Mouse (Mus musculus) neural tube, embryonic 14.5 days (tissue): Measurements from ENCODE around the gene Tnrc6b. TPM values are rescaled to one million over a fixed set of nuclear protein-coding genes. Genes with fewer than 3 reads are reported as not detected.
A peak's percentile ranks its signal among the peaks of the same experiment; 100 is the strongest.

Experiments
- ATAC-seq: fragments of 200-750 bp; cut with Nextera tagmentation; 2 replicates; pipeline ENCODE4 v1.8.0; 2017; ENCODE audit warnings: low read depth, mild to moderate bottlenecking, moderate TSS enrichment, moderate library complexity
- H3K27ac ChIP-seq: fragments of 300-500 bp; sonication (generic); 2 replicates; pipeline ENCODE4 v1.5.1; 2014; ENCODE audit warnings: low read depth, mild to moderate bottlenecking, control low read depth, low read length, moderate library complexity, mixed read lengths
- H3K27me3 ChIP-seq: fragments of 300-500 bp; sonication (generic); 2 replicates; pipeline ENCODE4 v1.6.1; 2014; ENCODE audit warnings: low read length; ENCODE audit not compliant: control insufficient read depth, insufficient read depth
- H3K36me3 ChIP-seq: fragments of 300-500 bp; sonication (generic); 2 replicates; pipeline ENCODE4 v1.6.1; 2014; ENCODE audit warnings: low read length, mixed read lengths; ENCODE audit not compliant: control insufficient read depth, insufficient read depth
- H3K4me1 ChIP-seq: fragments of 300-500 bp; sonication (generic); 2 replicates; pipeline ENCODE4 v1.6.1; 2014; ENCODE audit warnings: low read length; ENCODE audit not compliant: control insufficient read depth, insufficient read depth
- H3K4me2 ChIP-seq: fragments of 300-500 bp; sonication (generic); 2 replicates; pipeline ENCODE4 v1.6.1; 2014; ENCODE audit warnings: mild to moderate bottlenecking, low read depth, low read length, control low read depth
- H3K4me3 ChIP-seq: fragments of 300-500 bp; sonication (generic); 2 replicates; pipeline ENCODE4 v1.5.1; 2014; ENCODE audit warnings: low read depth, low read length, control low read depth, mixed read lengths
- H3K9ac ChIP-seq: fragments of 300-500 bp; sonication (generic); replicated peaks from 2 replicates; pipeline ENCODE4 v1.6.1; 2014; ENCODE audit warnings: low read depth, mild to moderate bottlenecking, control low read depth, low read length, mixed read lengths
- H3K9me3 ChIP-seq: fragments of 300-500 bp; sonication (generic); 2 replicates; pipeline ENCODE4 v1.6.1; 2016; ENCODE audit warnings: low read length; ENCODE audit not compliant: control insufficient read depth
- WGBS: fragments of 180-500 bp; shearing (Covaris S2); extraction: QIAGEN DNeasy Blood & Tissue Kit; methylation state at CpG from one replicate; pipeline ENCODE4 v1.1.7; 2014; 5-methylcytosine and 5-hydroxymethylcytosine counted together
- polyA plus RNA-seq: library from polyadenylated mRNA; unstranded; fragments of >200 nt; fragmentation: Nextera tagmentation; extraction: Ambion mirVana; gene quantifications from 2 replicates; pipeline ENCODE4 v1.2.1, GENCODE M21; 2014

Tnrc6b gene
- polyA plus RNA-seq, result 26.5 and 27.4 TPM in 2 replicates

DNA sequence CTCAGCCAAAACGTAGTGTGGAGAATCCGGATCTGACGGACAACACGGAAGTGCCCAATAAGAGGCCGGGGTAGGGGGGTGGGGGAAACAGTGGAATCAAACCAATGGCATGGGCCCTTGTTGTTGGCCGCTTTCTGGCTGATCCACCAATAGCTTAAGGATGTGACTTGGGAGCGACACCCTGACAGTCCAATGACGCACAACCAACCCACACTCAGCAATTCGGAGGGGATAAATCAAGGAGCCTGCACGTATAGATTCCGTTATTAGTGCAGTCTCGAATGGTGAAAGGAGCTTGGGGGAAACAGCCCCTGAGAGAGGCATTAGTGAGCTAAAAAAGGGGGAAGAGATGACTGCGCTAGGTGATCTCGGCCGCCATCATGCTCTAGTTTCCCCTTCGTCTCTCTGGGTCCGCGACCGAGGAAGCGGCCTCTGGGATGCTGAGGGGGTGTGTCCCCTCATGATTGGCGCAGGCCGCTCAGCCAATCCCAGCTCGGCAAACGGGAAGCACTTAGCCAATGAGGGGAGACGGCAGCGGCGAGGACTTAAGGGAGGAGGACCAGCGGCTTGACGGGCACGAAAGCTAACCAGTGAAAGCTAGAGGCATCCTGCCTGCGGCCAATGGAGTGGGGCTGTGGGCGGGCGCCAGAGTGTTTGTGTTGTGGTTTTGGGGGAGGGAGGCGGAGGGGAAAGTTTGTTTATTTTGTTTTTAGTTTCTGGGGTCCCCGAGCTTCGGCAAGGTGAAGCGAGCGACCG, at the start of gene Tnrc6b:
Gene Tnrc6b, plus strand, starts transcription at position 706 of the 756 bp plus-strand sequence.
- Histone ChIP-seq H3K9ac (peak within 1 kb of the TSS; percentile 79), H3K4me1 (peaks cover 17% of the 10 kb centered on the region), H3K4me2 (peak within 1 kb of the TSS; percentile 68), H3K9me3 (no peaks in the 10 kb centered on the region), H3K4me3 (peak within 1 kb of the TSS; percentile 95), H3K27ac (peak within 1 kb of the TSS; percentile 96), H3K36me3 (no peaks in the 10 kb centered on the region), H3K27me3 (no peaks in the 10 kb centered on the region)
- under 1% methylated on average over 39 of the region's 39 CpGs for WGBS
- ATAC-seq, result peak; percentile 96

DNA sequence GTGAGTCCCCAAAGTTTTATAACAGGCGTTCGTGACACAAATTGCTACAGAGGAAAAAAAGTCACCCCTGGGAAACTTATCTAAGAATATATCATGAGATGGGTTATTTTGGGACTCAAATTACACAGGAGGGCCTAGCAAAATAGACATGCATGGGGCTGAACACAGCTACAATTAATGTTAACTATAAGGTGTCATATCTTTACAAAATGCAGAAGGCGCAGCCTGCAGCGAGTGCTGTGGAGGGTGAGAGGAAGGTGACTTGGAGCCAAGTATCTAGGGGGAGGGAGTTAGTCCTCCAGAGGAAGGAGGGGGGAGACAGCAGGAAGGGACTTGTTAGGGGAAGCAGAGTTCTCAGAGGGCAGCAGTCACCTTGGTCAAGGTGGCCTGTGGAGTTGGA, 46.7 kb upstream of the Tnrc6b start:
- 89% methylated on average over 4 of the region's 4 CpGs for WGBS
- H3K4me2 ChIP-seq, result no peak overlapping the region
- H3K4me1 ChIP-seq, result no peaks in the 10 kb centered on the region
- H3K4me3 ChIP-seq, result no peak overlapping the region
- no peaks in the 10 kb centered on the region for H3K36me3 ChIP-seq
- no peaks in the 10 kb centered on the region for H3K27me3 ChIP-seq
- H3K27ac ChIP-seq, result no peak overlapping the region
- no peak for ATAC-seq
- H3K9ac ChIP-seq, result no peak overlapping the region
- no peaks in the 10 kb centered on the region for H3K9me3 ChIP-seq

DNA sequence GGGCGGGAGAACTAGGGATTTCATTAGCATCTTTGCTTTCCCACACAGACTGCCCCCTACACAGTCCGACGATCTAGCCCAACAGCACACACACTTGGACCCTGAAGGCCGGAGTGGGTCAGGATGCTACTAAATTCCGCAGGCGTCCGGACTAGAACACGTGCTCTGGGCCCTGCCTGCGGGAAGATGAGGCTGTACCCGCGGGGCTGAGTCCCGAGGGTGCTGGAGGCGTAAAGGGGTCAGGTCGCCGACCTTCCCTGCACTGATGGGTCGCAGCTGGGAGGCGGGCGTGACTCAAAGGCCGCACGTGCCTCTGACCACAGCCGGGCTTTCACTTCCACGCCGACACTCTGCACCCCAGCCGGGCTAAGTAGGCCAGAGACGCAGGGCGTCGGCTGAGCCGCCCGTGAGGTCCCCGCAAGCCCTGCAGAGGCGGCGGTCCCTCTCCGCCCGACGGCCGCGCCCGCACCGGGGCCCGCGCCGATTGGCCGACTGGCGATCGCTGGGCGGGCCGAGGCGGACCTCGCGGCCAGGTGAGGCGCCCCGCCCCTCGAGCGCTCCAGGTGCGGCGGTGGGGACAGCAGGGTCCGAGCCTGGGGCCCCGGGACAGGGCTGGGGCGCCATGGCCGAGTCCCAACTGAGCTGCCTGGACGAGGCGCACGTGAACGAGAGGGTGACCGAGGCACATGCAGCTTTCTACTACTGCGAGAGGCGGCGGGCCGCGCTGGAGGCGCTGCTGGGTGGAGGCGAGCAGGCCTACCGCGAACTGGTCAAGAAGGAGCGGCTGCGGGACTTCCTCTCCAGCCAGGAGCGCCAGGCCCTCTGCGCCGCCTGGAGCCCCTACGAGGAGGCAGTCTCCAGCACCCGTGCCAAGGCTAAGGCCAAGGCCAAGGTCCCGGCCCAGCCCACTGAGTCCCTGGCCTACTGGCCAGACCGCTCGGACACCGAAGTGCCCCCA, 39.5 kb upstream of the Tnrc6b start, which contains the start of gene Fam83f:
Gene Fam83f, plus strand, starts transcription at position 553 of the 958 bp plus-strand sequence.
- Histone ChIP-seq H3K9ac (peak within 1 kb of the TSS; percentile 41; the same call in 1 of the 2 replicates), H3K4me1 (peaks cover 8% of the 10 kb centered on the region; the same call in 1 of the 2 replicates), H3K9me3 (no peaks in the 10 kb centered on the region), H3K4me2 (peak within 1 kb of the TSS; percentile 54), H3K27ac (no peak within 1 kb of the TSS), H3K4me3 (peak within 1 kb of the TSS; percentile 33), H3K27me3 (peaks cover 9% of the 10 kb centered on the region; the same call in 1 of the 2 replicates), H3K36me3 (no peaks in the 10 kb centered on the region)
- 4% methylated on average over 84 of the region's 85 CpGs for WGBS
- ATAC-seq, result peak; percentile 41; the same call in 1 of the 2 replicates

DNA sequence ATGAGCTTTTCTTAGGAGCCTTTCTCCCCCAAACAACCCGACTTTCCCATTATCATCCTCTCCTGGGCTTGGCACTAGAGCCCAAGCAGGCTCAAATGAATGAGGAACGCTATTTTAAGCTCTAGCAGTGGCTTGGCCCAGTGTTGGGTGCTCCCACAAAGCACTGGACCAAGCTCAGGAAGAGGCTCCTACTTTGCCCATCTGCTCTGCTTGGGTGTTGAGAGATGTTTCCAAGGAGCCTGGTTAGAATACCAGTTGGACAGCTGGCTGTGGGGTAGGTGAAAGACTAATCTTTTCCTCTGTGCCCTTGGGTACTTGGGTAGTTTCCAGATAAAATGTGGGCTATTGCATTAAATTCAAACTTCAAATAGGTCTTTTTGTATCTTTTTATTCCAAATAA, 38.3 kb upstream of the Tnrc6b start:
- ATAC-seq, result no peak
- WGBS, result 59% methylated on average over 2 of the region's 2 CpGs

DNA sequence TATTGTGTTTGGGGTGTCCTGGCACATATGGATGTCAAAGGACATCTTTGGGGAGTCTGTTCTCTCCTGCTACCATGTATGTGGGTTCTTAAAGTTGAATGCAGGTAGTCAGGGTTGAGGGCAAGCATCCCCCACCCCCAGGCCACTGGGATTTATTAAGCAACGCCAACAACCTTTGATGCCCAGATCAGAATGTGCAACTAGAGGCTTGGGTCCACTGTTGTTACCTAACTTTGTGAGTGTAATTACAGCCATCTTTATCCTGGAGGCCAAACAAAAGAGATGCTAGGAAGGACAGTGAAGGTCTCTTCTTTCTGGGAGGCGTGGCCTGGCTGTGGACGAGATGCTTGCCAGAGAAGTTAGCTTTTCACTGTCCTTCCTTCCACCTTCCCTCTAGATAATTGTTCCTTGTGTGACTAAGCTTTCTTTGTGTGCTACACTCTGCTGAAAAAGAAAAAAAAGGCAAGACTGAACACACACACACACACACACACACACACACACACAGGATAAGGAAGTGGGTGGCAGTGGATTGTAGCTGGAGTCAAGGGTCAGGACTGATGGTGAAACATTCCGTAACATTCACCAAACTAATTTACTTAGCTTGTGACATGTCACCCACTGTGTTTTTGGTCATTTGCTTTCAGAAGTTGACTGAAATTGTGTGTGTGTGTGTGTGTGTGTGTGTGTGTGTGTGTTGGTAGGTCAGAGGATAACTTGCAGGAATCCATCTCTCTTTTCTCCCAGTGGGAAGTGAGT, 37.6 kb upstream of the Tnrc6b start:
- 78% methylated on average over 4 of the region's 4 CpGs for WGBS

More for the DNA sequence above, 38.3 kb upstream of the Tnrc6b start:
- Histone ChIP-seq H3K4me2 (no peak overlapping the region), H3K27me3 (peaks cover 9% of the 10 kb centered on the region; the same call in 1 of the 2 replicates), H3K4me3 (no peak overlapping the region), H3K9me3 (no peaks in the 10 kb centered on the region), H3K36me3 (no peaks in the 10 kb centered on the region), H3K4me1 (peaks cover 8% of the 10 kb centered on the region; the same call in 1 of the 2 replicates), H3K27ac (no peak overlapping the region), H3K9ac (no peak overlapping the region)

DNA sequence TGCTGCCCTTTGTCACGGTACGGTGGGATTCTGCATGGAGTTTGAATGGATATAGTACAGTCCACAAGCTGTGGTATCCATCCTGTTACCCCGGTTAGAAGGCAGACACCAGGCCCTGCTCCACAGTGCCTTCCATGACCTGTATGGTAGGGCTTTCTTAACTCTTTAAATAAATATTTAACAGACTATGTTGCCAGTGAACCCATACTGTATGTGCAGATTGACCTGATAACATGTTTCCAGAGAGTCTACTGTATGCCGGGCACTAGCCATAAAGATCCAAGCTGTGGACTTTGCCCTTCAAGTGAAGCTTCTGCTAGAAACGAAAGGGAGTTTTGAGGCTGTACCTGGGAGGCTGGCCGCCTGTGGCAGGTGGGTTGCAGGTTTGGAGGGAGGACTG, 36.4 kb upstream of the Tnrc6b start:
- H3K4me2 ChIP-seq, result no peak overlapping the region
- H3K9me3 ChIP-seq, result no peaks in the 10 kb centered on the region
- ATAC-seq, result no peak
- no peak overlapping the region for H3K4me3 ChIP-seq
- no peak overlapping the region for H3K9ac ChIP-seq
- WGBS, result 87% methylated on average over 6 of the region's 6 CpGs
- no peak overlapping the region for H3K27ac ChIP-seq
- H3K4me1 ChIP-seq, result peaks cover 8% of the 10 kb centered on the region; the same call in 1 of the 2 replicates
- H3K36me3 ChIP-seq, result no peaks in the 10 kb centered on the region
- H3K27me3 ChIP-seq, result peaks cover 9% of the 10 kb centered on the region; the same call in 1 of the 2 replicates

More for the DNA sequence above, 37.6 kb upstream of the Tnrc6b start:
- Histone ChIP-seq H3K9me3 (no peaks in the 10 kb centered on the region), H3K4me3 (no peak overlapping the region), H3K4me1 (peaks cover 8% of the 10 kb centered on the region; the same call in 1 of the 2 replicates), H3K27me3 (peaks cover 9% of the 10 kb centered on the region; the same call in 1 of the 2 replicates), H3K36me3 (no peaks in the 10 kb centered on the region), H3K9ac (no peak overlapping the region), H3K27ac (no peak overlapping the region), H3K4me2 (no peak overlapping the region)
- no peak for ATAC-seq

DNA sequence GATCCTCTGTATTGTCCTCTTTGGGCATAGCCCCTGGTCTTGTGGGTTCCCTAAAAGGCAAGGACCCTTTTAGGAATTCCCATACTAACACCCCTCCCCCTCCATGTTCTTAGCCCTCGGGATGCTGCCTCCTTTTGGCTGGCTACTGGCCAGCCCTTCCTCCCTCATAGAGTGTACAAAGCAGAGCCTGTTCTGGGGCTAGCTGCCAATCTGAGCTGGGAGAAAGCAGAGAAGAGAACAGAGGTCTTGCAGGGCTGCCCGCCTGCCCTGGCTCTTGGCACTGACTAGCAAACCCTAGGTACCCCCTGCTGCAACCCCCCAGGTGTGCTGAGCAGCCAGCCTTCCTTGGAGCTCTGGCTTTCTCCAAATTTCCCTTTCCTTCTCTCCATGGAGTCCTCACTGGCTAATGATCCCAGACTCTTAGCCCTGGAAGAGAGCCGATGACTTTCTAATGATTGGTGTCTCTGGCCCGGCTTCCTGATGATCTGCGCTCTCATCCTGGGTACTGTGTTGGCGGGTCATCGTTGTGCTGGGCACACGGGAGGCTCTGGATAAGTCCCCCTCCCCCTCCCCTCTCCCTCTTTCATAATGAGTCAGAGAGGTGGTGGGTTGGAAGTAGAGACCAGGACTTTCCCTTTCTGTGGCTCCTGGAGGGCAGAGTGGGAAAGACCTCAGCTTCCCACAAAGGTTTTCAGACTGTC, 31.4 kb upstream of the Tnrc6b start:
- peak overlapping the region; percentile 36; the same call in 1 of the 2 replicates for H3K27ac ChIP-seq
- no peak overlapping the region for H3K9ac ChIP-seq
- peak; percentile 60; the same call in 1 of the 2 replicates for ATAC-seq
- H3K9me3 ChIP-seq, result no peaks in the 10 kb centered on the region
- H3K4me2 ChIP-seq, result no peak overlapping the region
- WGBS, result 47% methylated on average over 8 of the region's 8 CpGs
- peaks cover 6% of the 10 kb centered on the region for H3K4me1 ChIP-seq
- no peaks in the 10 kb centered on the region for H3K27me3 ChIP-seq
- H3K36me3 ChIP-seq, result no peaks in the 10 kb centered on the region
- H3K4me3 ChIP-seq, result no peak overlapping the region
